Mouse (Mus musculus) spleen, postnatal 10 days (tissue): ENCODE measurements around the gene Jazf1.

ENCODE experiments used
- DNase-seq, 2 experiments: peaks; one replicate each; pipeline ENCODE4 v3.0.0; 2021 to 2022; ENCODE audit warnings: low spot score in 2 of 2

Jazf1 gene

GRCm38 (mm10) chr6:53067989-53068874 is at the start of gene Jazf1:
Gene Jazf1, minus strand, starts transcription at chr6:53068631.
- peak; percentile 8 to 38 for DNase-seq

DNA sequence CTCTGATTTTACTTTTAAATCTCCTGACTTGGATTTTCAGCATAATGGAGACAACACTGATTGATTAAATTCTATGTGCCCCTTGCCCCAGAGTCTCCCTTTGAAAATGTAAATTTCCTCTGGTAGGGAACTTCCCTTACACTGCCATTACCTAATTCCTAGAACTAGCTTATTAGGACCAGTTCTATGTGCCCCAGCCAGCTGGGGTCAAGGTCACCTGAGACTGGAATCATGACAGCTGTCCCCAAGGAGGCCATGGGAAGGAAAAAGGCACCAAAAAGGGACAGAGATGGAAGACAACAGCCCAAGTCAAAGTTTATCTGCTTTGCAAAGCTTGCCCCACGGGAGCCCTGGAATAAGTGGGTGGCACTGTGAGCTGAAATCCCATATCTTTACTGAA is 49.4 kb upstream of the Jazf1 start:
- DNase-seq, result no peak

GRCm38 (mm10) chr6:53086879-53087278 is 18.4 kb upstream of the Jazf1 start:
- DNase-seq, result no peak

- no peak for DNase-seq
Observed at GRCm38 (mm10) chr6:53081241-53081640, 12.8 kb upstream of the Jazf1 start.

DNA sequence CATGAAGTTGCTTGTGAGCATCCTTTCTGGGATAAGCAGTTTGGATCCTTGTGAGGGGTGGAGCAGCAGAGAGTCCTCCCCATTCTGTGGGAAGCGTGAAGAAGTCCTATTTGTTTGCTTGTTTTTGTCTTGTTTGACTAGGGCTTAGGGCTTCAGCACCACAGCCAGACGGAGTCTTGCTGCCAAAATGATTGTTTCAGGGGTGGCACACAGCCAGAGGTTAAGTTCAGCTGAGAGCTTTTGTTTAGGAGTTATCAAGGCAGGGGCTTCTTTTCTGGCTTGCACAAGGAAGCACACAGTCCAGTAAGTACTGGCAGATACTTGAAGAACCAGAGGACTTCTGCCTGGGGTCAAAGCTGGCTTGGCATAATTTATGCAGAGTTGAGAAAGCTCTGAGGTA is 10.2 kb upstream of the Jazf1 start:
- DNase-seq, result no peak

DNA sequence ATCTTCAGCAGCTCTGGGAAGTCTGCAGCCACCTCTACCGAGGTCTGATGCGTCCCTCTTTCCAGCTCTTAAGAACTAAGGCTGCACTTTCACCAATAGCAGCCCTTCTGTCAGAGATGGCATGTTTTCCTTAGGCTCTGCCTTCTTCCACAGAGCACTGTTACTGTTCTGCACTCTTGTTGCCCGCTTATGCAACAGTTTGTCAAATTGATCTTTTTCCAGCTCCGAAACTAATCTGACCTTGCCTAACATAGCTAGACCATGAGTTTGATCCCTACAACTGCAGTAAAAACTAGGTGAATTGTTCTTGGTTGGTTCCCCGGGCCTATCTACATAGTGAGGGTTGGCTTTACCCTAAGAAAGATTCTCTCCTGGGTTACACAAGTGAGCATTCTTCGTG is 3.3 kb upstream of the Jazf1 start:
- DNase-seq, result no peak

DNA sequence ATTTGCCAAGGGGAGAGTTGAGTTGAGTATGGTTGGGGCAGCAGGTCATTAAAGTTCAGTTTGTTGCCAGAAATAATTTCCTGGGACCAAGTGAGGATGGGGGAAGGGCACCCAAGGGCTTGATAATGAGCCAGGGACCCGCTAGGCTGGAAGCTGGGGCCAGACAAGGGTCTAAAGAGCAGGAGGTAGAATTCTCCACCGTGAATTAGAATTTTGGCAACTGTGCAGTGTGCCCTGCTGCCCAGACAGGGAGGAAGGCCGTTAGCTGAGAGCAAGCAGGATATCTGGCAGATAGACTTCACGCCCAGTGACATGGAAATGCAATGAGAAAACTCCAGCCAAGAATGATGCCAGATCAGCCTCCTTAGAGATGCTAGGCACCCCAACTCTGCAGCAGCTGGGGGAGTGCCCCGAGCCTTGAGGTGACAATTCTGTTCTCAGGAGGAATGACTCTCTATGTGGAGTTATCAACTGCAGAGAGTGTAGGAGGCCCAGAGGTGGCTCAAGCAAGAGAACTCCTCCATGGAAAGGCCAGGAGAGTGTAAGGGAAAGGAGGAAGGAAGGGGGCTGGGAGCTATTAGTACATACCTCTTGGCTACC is 1.6 kb upstream of the Jazf1 start:
- no peak for DNase-seq

- DNase-seq, result no peak
Observed at GRCm38 (mm10) chr6:53068875-53069178, 396 bp upstream of the Jazf1 start.

- peak; percentile 5 to 15 for DNase-seq
Observed at GRCm38 (mm10) chr6:53067446-53067988, 914 bp downstream of the Jazf1 start.

DNA sequence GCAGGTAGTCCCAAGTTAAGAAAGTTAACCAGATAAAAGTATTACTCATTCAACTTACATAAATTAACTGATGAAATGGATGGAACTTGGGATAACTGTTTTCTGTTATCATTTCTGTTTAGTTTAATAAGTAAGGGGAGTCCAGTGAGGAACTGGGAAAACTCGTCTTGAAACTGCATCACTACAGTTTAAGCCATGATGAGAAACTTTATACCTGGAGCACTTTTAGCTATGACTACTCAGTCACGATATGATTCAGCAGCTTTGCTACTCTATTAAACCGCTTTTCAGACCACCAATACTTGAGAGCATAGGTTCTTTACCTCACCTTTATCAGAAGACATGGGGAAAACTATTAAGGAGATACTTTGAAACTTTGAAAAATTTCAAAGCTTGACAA is 1.5 kb downstream of the Jazf1 start:
- DNase-seq, result no peak

DNA sequence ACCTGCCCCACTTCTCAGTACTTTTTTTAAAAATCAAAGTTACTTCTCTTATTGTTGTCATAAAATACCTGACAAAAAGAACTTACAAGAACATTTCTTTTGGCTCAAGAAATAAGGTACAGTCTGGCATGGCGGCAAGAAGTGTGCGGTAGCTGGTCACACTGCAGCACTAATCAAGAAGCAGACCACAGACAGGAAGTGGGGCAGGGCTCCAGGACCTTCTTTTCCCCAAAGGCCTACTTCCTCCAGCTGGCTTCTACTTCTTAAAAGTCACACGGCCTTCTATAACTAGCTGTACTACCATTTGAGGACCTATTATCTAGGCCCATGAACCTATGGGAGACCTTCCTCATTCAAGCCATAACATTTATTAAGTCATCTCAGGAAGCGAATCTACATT is 4.4 kb downstream of the Jazf1 start:
- DNase-seq, result no peak

DNA sequence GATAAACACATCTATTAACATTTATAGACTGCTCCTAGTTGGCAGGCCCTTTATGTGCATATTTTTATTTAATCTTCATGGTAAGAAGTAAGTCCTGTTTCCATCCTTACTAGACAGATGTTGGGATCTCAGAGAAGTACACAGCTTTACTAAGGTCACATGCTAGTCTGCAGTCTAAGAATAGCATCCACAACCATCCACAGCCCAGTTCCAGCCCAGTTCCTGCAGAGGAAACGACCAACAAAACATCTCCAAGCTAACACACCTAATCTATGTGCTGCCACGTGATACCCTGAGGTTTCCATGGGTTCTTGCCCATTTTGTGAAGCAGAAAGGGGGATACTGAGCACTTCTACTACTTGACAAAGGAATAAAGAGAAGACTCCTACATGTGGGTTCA is 13.5 kb downstream of the Jazf1 start:
- no peak for DNase-seq

GRCm38 (mm10) chr6:53045501-53045900 is 22.9 kb downstream of the Jazf1 start:
- DNase-seq, result no peak

GRCm38 (mm10) chr6:53038176-53038575 is 30.3 kb downstream of the Jazf1 start:
- DNase-seq, result no peak

GRCm38 (mm10) chr6:53034362-53035011 is 33.9 kb downstream of the Jazf1 start:
- DNase-seq, result no peak

- DNase-seq, result peak in 1 of 2 experiments; percentile 32
Observed at GRCm38 (mm10) chr6:53032730-53033484, 35.5 kb downstream of the Jazf1 start.

GRCm38 (mm10) chr6:53022069-53022468 is 46.4 kb downstream of the Jazf1 start:
- no peak for DNase-seq

GRCm38 (mm10) chr6:53021081-53021480 is 47.4 kb downstream of the Jazf1 start:
- DNase-seq, result no peak

GRCm38 (mm10) chr6:53017357-53018205 is 50.9 kb downstream of the Jazf1 start:
- no peak for DNase-seq

- DNase-seq, result no peak
Observed at GRCm38 (mm10) chr6:53014460-53015455, 53.7 kb downstream of the Jazf1 start.
